Mouse (Mus musculus): Measurements from ENCODE around the gene Fam107b. TPM values are rescaled to one million over a fixed set of nuclear protein-coding genes. Genes with fewer than 3 reads are reported as not detected.
A peak's percentile ranks its signal among the peaks of the same experiment; 100 is the strongest.

The Fam107b gene
- total RNA-seq, 2 experiments from 2014 or later = 1.3 to 4.3 TPM

DNA sequence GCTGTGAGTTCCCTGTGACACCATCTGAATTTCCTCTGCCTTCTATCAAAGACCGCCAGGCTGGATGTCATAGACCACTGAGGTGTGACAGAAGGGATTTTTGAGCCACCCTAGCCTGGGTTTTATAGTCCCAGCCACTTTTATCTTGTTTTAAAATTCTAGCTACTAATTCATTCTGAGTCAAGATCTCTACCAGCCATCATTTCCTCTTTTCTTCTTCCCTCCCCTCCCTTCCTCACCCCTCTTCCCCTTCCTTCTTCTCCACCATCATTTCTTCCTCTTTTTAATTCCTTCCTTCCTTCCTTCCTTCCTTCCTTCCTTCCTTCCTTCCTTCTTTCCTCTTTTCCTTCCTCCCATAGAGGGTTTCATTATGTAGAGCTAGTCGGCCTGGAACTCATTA is 51.9 kb downstream of the Fam107b start:
- DNase-seq = no peak
- Histone ChIP-seq H3K4me3 (no peak overlapping the region), H3K27ac (no peak overlapping the region)
- no peak for TF ChIP-seq CTCF (IDR thresholded peaks at IDR 0.05)
- intact Hi-C loops (cut with DNase I) = no loop called here

GRCm38 (mm10) chr2:3623207-3623980 is 53.1 kb downstream of the Fam107b start:
- no peak for TF ChIP-seq CTCF (IDR thresholded peaks at IDR 0.05)
- Histone ChIP-seq H3K4me3 (no peak overlapping the region), H3K27ac (no peak overlapping the region)
- intact Hi-C loops (cut with DNase I) = no loop called here
- DNase-seq = no peak

DNA sequence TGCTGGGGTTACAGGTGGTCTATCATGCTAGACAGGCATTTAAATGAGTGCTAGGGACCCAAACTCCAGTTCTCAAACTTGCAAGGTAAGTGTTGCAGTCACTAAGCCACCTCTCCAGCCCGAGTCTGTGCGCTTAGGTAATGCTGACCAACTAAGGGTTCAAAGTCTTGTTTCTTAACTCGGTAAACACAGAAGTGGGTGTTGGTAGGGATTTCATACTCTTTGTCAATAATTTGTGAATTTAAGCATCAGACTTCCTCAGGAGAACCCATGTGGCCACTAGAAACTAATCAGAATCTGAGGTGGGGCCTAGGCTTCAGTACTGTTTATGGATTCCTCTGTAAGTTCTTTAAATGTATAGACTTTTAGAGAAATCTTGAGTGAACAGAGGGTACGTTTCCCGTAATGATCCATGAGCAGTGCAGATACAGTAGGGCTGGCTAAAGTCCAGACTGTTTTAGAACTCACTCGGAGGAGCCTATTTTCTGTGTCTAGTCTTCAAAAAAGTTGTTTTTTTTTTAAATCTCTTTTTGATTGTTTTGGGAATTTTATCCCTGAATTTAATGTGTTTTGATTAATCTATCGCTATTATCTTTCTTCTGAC is 53.8 kb downstream of the Fam107b start:
- Histone ChIP-seq H3K27ac (no peak overlapping the region), H3K4me3 (no peak overlapping the region)
- no peak for DNase-seq
- no peak for TF ChIP-seq CTCF (IDR thresholded peaks at IDR 0.05)
- intact Hi-C loops (cut with DNase I) = no loop called here

- no peak for TF ChIP-seq CTCF (IDR thresholded peaks at IDR 0.05)
- H3K27ac ChIP-seq = no peak overlapping the region
- H3K4me3 ChIP-seq = no peak overlapping the region
- DNase-seq = no peak
- intact Hi-C loops (cut with DNase I) = no loop called here
Measured at GRCm38 (mm10) chr2:3629096-3629495, 58.8 kb downstream of the Fam107b start.

DNA sequence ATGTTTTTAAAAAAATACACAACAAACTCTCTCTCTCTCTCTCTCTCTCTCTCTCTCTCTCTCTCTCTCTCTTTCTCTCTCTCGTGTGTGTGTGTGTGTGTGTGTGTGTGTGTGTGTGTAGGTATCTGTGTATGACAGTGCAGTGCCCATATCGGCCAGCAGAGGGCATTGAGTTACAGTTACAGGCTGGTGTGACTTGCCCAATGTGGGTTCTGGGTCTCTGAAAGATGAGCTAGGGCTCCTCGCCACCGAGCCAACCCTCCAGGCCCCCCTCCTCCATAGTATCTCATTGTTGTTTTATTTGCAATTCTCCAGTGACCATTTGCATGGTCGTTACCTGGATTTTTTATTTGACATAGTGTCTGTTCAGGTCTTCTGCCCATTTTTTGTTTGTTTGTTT is 59.5 kb downstream of the Fam107b start:
- intact Hi-C loops (cut with DNase I) = no loop called here

GRCm38 (mm10) chr2:3630769-3631477 is 60.6 kb downstream of the Fam107b start:
- no peak for DNase-seq
- H3K4me3 ChIP-seq = no peak overlapping the region
- intact Hi-C loops (cut with DNase I) = no loop called here
- no peak for TF ChIP-seq CTCF (IDR thresholded peaks at IDR 0.05)
- no peak overlapping the region for H3K27ac ChIP-seq

More for the DNA sequence above, 59.5 kb downstream of the Fam107b start:
- Histone ChIP-seq H3K4me3 (no peak overlapping the region), H3K27ac (no peak overlapping the region)
- 0 out of 2 replicates have a peak, but pooled peaks have one; percentile 1 for TF ChIP-seq CTCF (IDR thresholded peaks at IDR 0.05)
- DNase-seq = no peak

DNA sequence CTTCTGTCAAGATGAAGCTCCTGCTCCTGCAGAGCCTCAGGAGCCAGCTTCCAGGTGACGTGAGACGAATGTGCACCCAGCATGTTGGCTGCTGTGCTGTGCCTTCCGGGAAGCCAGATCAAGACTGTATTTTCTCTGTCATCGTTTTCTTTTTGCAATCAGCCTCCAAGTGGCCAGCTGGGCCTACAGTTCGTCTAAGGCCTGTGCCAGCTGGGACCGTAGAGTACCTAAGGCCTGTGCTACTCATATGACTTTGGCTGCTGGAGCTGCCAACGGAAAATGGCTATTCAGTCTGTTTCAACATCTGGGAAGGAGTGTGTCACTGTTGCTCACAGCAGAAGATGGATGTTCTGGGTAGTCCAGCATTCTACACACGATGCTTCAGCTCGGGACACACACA is 62.8 kb downstream of the Fam107b start:
- H3K27ac ChIP-seq = no peak overlapping the region
- no peak for TF ChIP-seq CTCF (IDR thresholded peaks at IDR 0.05)
- intact Hi-C loops (cut with DNase I) = no loop called here
- no peak overlapping the region for H3K4me3 ChIP-seq
- DNase-seq = peak; percentile 51

DNA sequence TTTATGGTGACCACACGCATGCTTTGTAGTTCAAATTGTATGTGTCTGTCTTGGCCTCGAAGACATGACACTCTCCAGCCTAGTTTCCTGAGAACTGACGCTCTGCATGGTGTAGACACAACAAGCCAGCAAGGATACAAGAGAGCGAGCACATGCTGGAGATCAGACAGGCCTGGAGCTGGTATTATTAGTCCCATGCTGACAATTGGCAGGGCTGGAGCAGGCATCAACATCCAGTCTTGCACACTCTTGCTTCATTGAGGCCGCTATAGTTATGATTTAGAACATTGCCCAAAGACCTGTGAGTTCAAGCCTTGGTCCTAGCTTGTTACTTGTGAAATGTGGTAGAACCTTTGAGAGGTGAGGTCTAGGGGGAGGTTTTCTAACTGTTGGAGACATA is 66.5 kb downstream of the Fam107b start:
- intact Hi-C loops (cut with DNase I) = no loop called here
- no peak for DNase-seq
- Histone ChIP-seq H3K4me3 (no peak overlapping the region), H3K27ac (no peak overlapping the region)
- no peak for TF ChIP-seq CTCF (IDR thresholded peaks at IDR 0.05)

DNA sequence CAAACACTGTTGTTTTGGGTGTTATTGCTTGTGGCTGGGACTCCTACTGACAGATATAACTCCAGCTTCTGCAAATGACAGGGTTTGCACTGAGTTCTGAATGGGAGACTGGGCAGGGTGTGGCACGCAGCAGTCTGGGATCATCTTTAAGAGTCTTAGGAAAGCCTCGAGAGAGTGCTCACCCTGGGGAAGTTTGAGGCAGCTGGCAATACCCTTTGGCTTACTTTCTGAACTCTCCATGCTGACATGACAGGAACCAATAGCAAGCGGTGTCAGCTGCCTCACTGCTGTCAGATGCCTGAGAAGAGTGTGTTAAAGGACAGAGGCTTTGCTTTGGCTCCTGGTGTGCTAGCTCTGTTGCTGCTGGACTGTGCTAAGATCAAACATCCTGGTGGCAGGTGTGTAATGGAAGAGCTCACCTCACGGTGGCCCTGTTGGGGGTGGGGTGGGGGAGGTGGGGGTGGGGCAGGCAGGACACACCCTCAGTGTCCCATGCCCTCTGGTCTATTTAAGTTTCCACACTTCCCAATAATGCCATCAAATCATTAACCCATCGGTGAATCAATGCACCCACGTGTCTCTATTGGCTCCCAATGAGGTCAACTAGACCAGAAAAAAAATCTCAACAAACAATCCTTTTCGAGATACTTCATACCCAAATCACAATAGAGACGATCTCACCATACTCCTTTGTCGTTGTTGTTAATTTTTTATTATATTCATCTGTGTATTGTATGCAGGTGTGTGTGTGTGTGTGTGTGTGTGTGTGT is 70.9 kb downstream of the Fam107b start:
- Histone ChIP-seq H3K27ac (no peak overlapping the region), H3K4me3 (no peak overlapping the region)
- no peak for TF ChIP-seq CTCF (IDR thresholded peaks at IDR 0.05)
- DNase-seq = no peak
- intact Hi-C loops (cut with DNase I) = no loop called here

GRCm38 (mm10) chr2:3642949-3643348 is 72.7 kb downstream of the Fam107b start:
- H3K27ac ChIP-seq = no peak overlapping the region
- TF ChIP-seq CTCF (IDR thresholded peaks at IDR 0.05) = no peak
- no peak for DNase-seq
- intact Hi-C loops (cut with DNase I) = no loop called here
- no peak overlapping the region for H3K4me3 ChIP-seq

- no peak overlapping the region for H3K4me3 ChIP-seq
- TF ChIP-seq CTCF (IDR thresholded peaks at IDR 0.05) = no peak
- no peak overlapping the region for H3K27ac ChIP-seq
- intact Hi-C loops (cut with DNase I) = no loop called here
- DNase-seq = no peak
Measured at GRCm38 (mm10) chr2:3645741-3646140, 75.5 kb downstream of the Fam107b start.

DNA sequence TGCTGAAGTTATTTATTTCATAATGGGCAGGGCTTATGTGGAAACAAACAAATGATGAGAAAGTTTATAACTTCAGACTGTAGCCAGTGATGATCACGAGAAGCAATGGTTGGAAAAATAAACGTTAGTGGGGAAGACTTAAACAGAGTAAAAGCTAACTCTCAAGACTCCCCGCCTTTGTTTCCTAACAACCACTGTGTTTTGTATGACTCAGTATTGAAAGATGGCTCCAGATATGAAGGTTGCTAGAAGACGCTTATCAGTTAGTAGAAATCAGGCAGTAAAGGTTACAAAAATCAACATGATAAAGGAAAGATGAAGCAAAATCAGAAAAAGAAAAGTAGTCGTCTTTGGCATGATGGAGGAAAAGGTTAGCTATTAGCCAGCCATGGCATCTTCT is 78.9 kb downstream of the Fam107b start:
- intact Hi-C loops (cut with DNase I) = no loop called here
- no peak overlapping the region for H3K4me3 ChIP-seq
- no peak for TF ChIP-seq CTCF (IDR thresholded peaks at IDR 0.05)
- no peak overlapping the region for H3K27ac ChIP-seq
- no peak for DNase-seq

DNA sequence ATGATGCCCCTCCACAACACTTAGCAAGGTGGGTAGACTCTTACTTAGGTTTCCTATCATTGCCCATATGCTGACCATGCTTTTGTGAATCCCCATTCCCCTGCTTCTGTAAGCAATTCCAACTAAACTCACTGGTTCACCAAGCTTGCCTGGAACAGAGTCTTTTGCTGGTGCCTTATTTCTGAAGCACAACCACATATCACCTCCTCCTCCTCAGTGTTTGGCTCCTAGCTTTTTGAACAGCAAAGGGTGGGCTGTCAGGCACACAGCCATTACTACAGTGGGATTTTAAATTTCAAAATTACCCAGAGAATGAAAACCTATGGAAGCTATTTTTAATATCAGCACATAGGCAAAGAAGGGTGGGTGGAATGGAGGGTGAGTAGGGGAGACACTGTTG is 84.3 kb downstream of the Fam107b start:
- intact Hi-C loops (cut with DNase I) = no loop called here
- H3K4me3 ChIP-seq = no peak overlapping the region
- H3K27ac ChIP-seq = no peak overlapping the region
- TF ChIP-seq CTCF (IDR thresholded peaks at IDR 0.05) = no peak
- DNase-seq = no peak
